Mouse (Mus musculus) forebrain, embryonic 11.5 days (tissue): ENCODE measurements at regions not wholly inside any gene's neighbourhood (a gene's known extent, or its start where the extent isn't known, plus 50 kb on each side); places are given as distances from the start of the nearest gene placed in this dataset.

Experiments used
- ATAC-seq: fragments of 200-750 bp; cut with Nextera tagmentation; replicated peaks from 2 replicates; pipeline ENCODE4 v1.8.0; 2017; ENCODE audit warnings: moderate TSS enrichment; ENCODE audit not compliant: low FRiP score
- DNase-seq: peaks from one replicate; pipeline ENCODE4 v3.0.0-alpha.2; 2017; ENCODE audit warnings: low spot score
- H3K27ac ChIP-seq: fragments of 300-500 bp; sonication (generic); 2 replicates; pipeline ENCODE4 v1.5.1; 2014; ENCODE audit warnings: low read depth, low read length
- H3K27me3 ChIP-seq: fragments of 300-500 bp; sonication (generic); 2 replicates; pipeline ENCODE4 v1.6.1; 2014; ENCODE audit warnings: mild to moderate bottlenecking, low read length, mixed read lengths; ENCODE audit not compliant: control insufficient read depth, insufficient read depth
- H3K36me3 ChIP-seq: fragments of 300-500 bp; sonication (generic); 2 replicates; pipeline ENCODE4 v1.6.1; 2014; ENCODE audit warnings: mild to moderate bottlenecking, low read length, moderate library complexity, mixed read lengths; ENCODE audit not compliant: control insufficient read depth, insufficient read depth
- H3K4me1 ChIP-seq: fragments of 300-500 bp; sonication (generic); replicated peaks from 2 replicates; pipeline ENCODE4 v1.6.1; 2014; ENCODE audit warnings: low read length, mixed read lengths; ENCODE audit not compliant: control insufficient read depth, insufficient read depth
- H3K4me2 ChIP-seq: fragments of 300-500 bp; sonication (generic); 2 replicates; pipeline ENCODE4 v1.6.1; 2014; ENCODE audit warnings: low read depth, mild to moderate bottlenecking, low read length, moderate library complexity, mixed read lengths; ENCODE audit not compliant: severe bottlenecking
- H3K4me3 ChIP-seq: fragments of 300-500 bp; sonication (generic); 2 replicates; pipeline ENCODE4 v1.5.1; 2014; ENCODE audit warnings: low read depth, low read length
- H3K9ac ChIP-seq: fragments of 300-500 bp; sonication (generic); 2 replicates; pipeline ENCODE4 v1.6.1; 2014; ENCODE audit warnings: low read length
- H3K9me3 ChIP-seq: fragments of 300-500 bp; sonication (generic); 2 replicates; pipeline ENCODE4 v1.6.1; 2016; ENCODE audit warnings: low read length, mixed read lengths; ENCODE audit not compliant: control insufficient read depth
- WGBS: fragments of 180-500 bp; shearing (Covaris S2); extraction: QIAGEN DNeasy Blood & Tissue Kit; methylation state at CpG from one replicate; pipeline ENCODE4 v1.1.7; 2014; 5-methylcytosine and 5-hydroxymethylcytosine counted together

DNA sequence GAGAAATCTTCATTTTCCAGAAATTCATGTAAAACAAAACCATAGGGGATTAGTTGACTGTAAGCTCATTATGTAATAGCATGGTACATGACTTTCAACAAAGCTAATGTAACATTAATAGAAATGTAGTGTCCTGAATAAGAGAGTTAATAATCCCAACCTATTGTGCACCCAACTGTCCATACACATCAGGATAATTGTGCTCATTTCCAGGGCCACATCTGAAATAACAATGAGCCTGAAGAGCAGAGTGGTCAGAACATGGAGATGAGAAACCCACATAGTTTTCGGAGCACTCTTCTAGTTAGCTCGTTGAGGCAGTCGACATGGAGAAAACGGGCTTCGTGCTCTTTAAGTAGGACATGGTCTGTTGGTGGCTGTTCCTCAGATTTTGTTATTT lies 138.1 kb downstream of the Gm4791 start:
- no peaks in the 10 kb centered on the region for H3K36me3 ChIP-seq
- no peak for ATAC-seq
- no peaks in the 10 kb centered on the region for H3K9me3 ChIP-seq
- no peak for DNase-seq
- H3K9ac ChIP-seq: no peak overlapping the region
- H3K27ac ChIP-seq: no peak overlapping the region
- H3K27me3 ChIP-seq: no peaks in the 10 kb centered on the region
- no peaks in the 10 kb centered on the region for H3K4me1 ChIP-seq
- no peak overlapping the region for H3K4me2 ChIP-seq
- no peak overlapping the region for H3K4me3 ChIP-seq
- WGBS: 95% methylated on average over 5 of the region's 5 CpGs

DNA sequence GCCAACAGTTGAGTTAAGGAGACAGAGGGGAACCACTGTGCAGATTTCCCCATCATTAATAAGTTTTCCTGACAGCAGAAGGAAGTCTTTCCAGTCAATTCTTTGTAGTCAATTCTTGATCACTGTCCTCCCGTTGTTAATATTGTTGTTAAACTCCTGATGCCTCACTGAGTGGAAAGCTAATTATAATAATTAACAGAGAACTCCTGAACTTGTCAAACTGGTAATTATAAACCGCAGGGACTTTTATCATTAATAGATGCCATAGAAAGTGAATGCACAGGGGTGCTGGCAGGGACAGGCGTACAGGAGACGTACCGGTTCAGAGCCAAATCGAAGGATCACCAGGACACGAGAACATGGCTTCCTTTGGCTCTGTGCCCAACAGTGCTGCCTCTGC lies 154.9 kb downstream of the Gm4791 start:
- no peak overlapping the region for H3K4me2 ChIP-seq
- H3K4me1 ChIP-seq: no peaks in the 10 kb centered on the region
- H3K36me3 ChIP-seq: no peaks in the 10 kb centered on the region
- DNase-seq (no peak), ATAC-seq (no peak)
- no peak overlapping the region for H3K27ac ChIP-seq
- H3K4me3 ChIP-seq: no peak overlapping the region
- no peaks in the 10 kb centered on the region for H3K27me3 ChIP-seq
- H3K9me3 ChIP-seq: no peaks in the 10 kb centered on the region
- no peak overlapping the region for H3K9ac ChIP-seq
- 84% methylated on average over 7 of the region's 7 CpGs for WGBS

GRCm38 (mm10) chr9:47165480-47166131 lies 167.1 kb downstream of the Gm4791 start:
- WGBS: 47% methylated on average over 8 of the region's 8 CpGs
- Histone ChIP-seq H3K27me3 (no peaks in the 10 kb centered on the region), H3K36me3 (no peaks in the 10 kb centered on the region), H3K27ac (no peak overlapping the region), H3K4me1 (no peaks in the 10 kb centered on the region; the same call in 1 of the 2 replicates), H3K9me3 (no peaks in the 10 kb centered on the region), H3K4me3 (no peak overlapping the region), H3K9ac (no peak overlapping the region), H3K4me2 (no peak overlapping the region)
- DNase-seq (no peak), ATAC-seq (no peak)

GRCm38 (mm10) chr9:47167681-47168240 lies 169.2 kb downstream of the Gm4791 start:
- no peaks in the 10 kb centered on the region; the same call in 1 of the 2 replicates for H3K4me1 ChIP-seq
- H3K36me3 ChIP-seq: no peaks in the 10 kb centered on the region
- H3K4me2 ChIP-seq: no peak overlapping the region
- no peak overlapping the region for H3K27ac ChIP-seq
- WGBS: 69% methylated on average over 20 of the region's 20 CpGs
- DNase-seq (no peak), ATAC-seq (no peak)
- no peak overlapping the region for H3K4me3 ChIP-seq
- no peaks in the 10 kb centered on the region for H3K9me3 ChIP-seq
- no peak overlapping the region for H3K9ac ChIP-seq
- no peaks in the 10 kb centered on the region for H3K27me3 ChIP-seq

DNA sequence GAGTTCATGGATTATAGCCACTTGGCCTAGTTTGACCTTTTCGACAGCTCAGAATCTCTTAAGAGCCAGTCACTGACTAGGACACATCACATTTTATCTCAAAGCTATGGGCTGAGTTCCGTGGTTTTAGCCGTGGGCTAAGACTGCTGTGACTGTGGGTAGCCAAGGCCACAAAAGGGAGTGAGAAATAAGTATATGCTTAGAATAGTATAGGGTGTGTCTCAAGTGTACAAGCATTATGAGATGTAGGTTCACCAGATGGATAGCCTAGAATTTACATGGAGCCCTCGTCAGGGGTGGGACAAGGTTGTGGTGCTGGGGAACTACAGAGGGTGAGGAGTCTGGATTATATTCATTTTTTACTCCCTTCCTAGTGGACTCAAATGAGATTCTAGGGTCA lies 177.5 kb downstream of the Gm4791 start:
- no peak for DNase-seq
- 94% methylated on average over 4 of the region's 4 CpGs for whole genome bisulfite sequencing
- H3K36me3 ChIP-seq: no peaks in the 10 kb centered on the region
- no peak overlapping the region for H3K4me3 ChIP-seq
- ATAC-seq: no peak
- no peak overlapping the region for H3K27ac ChIP-seq
- H3K9ac ChIP-seq: no peak overlapping the region
- H3K4me2 ChIP-seq: no peak overlapping the region
- no peaks in the 10 kb centered on the region for H3K27me3 ChIP-seq
- no peaks in the 10 kb centered on the region for H3K4me1 ChIP-seq
- no peaks in the 10 kb centered on the region for H3K9me3 ChIP-seq

- no peak overlapping the region for H3K9ac ChIP-seq
- H3K4me1 ChIP-seq: no peaks in the 10 kb centered on the region
- no peak overlapping the region for H3K4me3 ChIP-seq
- ATAC-seq (no peak), DNase-seq (no peak)
- H3K27ac ChIP-seq: no peak overlapping the region
- no peaks in the 10 kb centered on the region for H3K9me3 ChIP-seq
- no peaks in the 10 kb centered on the region for H3K27me3 ChIP-seq
- WGBS: 71% methylated on average over 3 of the region's 3 CpGs
- H3K4me2 ChIP-seq: no peak overlapping the region
- no peaks in the 10 kb centered on the region for H3K36me3 ChIP-seq
Observed at GRCm38 (mm10) chr9:47218101-47218500, 219.6 kb downstream of the Gm4791 start.

DNA sequence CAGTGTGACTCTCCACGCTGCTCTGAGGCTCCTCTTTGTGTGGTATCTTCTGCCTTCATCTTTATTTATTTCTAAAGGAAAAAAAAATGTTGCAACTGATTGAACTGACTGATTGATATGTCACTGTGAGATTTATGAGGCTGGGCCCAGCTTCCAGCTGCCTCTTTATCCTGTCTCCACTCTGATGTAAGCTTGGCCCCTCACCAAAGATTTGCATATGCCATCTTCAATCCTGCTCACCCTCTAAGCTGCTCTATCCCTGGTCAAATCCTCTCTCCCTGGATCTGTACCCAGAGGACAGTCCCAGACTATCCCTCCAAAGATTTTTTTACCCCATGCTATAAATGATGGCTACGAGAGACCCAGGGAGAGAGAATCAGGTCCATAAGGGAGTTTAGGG lies 225.0 kb downstream of the Gm4791 start:
- Histone ChIP-seq H3K4me1 (no peaks in the 10 kb centered on the region), H3K9ac (no peak overlapping the region), H3K27ac (no peak overlapping the region), H3K4me2 (no peak overlapping the region), H3K4me3 (no peak overlapping the region), H3K9me3 (no peaks in the 10 kb centered on the region), H3K36me3 (no peaks in the 10 kb centered on the region), H3K27me3 (no peaks in the 10 kb centered on the region)
- WGBS: 86% methylated on average over 2 of the region's 2 CpGs
- ATAC-seq: no peak
- DNase-seq: no peak

DNA sequence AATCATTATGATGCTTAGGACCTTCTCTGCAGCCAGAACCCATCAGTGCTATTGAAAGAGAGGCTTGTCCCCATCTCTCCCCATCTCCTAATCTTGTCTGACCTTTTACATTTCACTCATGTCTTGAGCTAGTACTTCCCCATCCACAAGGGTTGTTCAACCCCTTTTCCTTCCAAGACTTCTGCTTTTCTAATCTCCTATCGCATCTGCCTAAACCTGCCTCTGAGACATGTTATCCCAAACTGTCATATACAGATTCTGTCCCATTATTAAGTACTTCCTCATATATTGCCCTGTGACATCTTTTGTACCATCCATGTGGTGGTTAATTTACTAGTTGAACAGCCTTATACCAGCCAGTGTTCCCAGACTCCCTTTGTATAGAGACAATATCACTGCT lies 225.7 kb downstream of the Gm4791 start:
- DNase-seq: no peak
- 94% methylated on average over 1 of the region's 1 CpGs for WGBS
- no peaks in the 10 kb centered on the region for H3K4me1 ChIP-seq
- no peaks in the 10 kb centered on the region for H3K9me3 ChIP-seq
- no peak overlapping the region for H3K4me2 ChIP-seq
- H3K4me3 ChIP-seq: no peak overlapping the region
- no peak overlapping the region for H3K27ac ChIP-seq
- H3K9ac ChIP-seq: no peak overlapping the region
- ATAC-seq: no peak
- no peaks in the 10 kb centered on the region for H3K27me3 ChIP-seq
- no peaks in the 10 kb centered on the region for H3K36me3 ChIP-seq
